Mouse (Mus musculus): Measurements from ENCODE around the gene Cilp2. TPM values are rescaled to one million over a fixed set of nuclear protein-coding genes. Genes with fewer than 3 reads are reported as not detected.

Gene Cilp2
- polyA plus RNA-seq (2015; fragmentation: Nextera tagmentation; extraction: Ambion mirVana): 3.5 and 3.6 TPM in 2 replicates

DNA sequence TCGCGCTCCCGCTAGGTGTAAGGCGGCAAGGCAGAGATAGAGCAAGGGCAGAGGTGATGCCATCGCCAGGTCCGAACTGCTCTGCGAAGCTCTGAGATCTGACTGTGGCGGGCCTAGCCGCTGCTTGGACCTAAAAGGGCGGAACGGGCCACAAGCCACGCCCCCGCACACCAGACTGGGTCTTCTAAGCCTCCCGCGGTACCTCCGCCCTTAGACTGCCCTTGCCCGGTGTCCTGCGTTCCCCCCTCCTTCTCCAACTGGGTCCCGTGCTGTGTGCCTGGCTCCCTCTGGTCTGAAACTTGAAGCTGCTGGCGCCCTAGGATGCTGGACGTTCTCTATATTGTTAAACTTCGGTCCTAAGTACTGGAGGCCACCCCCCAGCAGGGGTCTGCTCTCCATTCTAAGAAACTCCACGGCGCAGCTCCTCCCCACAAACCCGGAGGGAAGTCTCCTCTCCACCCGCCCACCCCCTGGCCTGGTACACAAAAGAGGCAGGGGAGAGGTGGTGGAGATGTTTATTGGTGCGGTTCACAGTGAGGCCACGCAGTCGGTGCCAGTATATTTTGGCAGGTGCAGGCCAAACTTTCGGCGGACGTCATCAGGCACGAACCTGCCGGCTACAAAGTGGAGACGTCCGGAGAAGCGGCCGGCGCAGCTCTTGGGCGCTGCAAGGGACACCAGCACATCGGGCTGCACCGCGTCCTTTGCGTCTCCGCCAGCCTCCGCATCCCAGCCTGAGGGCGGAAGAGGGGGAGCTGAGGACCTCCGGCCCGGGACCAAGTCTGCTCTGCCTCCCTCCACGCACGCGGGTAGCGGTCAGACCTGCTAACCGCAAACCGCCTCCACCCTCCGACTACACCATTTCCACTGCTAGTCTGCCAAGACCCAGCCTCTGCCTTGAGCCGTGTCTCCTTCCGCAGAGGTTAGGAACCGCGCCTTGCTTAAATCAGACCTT is at the start of gene Cilp2:
Gene Cilp2 (minus strand): TSS at position 399 of the 955 bp plus-strand sequence.
- Histone ChIP-seq H3K4me2 (peak within 1 kb of the TSS; percentile 48), H3K36me3 (peaks cover 4% of the 10 kb centered on the region; the same call in 1 of the 2 replicates), H3K9me3 (no peaks in the 10 kb centered on the region), H3K27me3 (peaks cover 88% of the 10 kb centered on the region), H3K9ac (peak within 1 kb of the TSS; percentile 59), H3K4me1 (replicated peaks) (peaks cover 47% of the 10 kb centered on the region), H3K4me3 (peak within 1 kb of the TSS; percentile 27), H3K27ac (no peak within 1 kb of the TSS)
- WGBS: under 1% methylated on average over 60 of the region's 60 CpGs
- no peak for ATAC-seq (ENCODE audit: low FRiP score)

DNA sequence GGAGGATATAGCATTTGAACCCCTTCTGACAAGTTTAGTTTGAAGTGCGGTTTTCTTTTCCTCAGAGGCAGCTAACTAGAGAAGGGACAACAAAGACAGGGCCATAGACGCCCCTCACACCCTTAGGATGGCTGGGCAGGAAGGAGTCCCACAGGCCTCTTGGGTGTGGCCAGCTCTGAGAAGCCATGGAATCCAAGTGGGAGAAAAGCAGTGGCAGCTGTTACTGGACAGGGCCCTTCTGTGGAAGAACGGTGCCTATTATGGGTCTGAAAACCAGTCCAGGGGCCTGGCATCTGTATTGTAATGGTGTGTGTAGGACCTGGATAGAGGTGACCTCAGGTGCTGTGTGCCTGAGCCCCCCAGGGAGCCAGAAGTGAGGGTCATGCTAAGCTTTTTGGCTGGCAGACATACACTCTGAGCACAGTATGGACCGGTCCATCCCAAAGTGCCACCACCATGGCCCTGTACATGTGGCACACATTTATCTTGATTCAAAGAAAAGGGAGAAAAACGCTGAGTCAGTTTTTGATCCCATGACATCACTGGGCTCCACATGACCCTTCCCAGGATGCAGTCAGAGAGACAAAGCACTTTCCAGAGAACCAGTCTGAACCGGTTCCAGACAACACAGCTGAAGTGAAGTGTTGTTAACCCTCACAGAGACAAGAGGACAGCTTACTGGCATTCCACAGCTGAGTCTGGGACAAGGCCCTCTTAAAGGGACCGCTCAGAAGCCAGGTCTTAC is 48.7 kb upstream of the Cilp2 start:
- no peaks in the 10 kb centered on the region for H3K27me3 ChIP-seq
- H3K9me3 ChIP-seq: no peaks in the 10 kb centered on the region
- H3K27ac ChIP-seq: peak overlapping the region; percentile 31
- WGBS: 71% methylated on average over 7 of the region's 7 CpGs
- H3K9ac ChIP-seq: peak overlapping the region; percentile 46; the same call in 1 of the 2 replicates
- H3K36me3 ChIP-seq: peaks cover 9% of the 10 kb centered on the region
- no peak overlapping the region for H3K4me3 ChIP-seq
- peak; percentile 71; the same call in 1 of the 2 replicates for ATAC-seq (ENCODE audit: low FRiP score)
- H3K4me1 ChIP-seq (replicated peaks): peaks cover 12% of the 10 kb centered on the region
- no peak overlapping the region for H3K4me2 ChIP-seq

DNA sequence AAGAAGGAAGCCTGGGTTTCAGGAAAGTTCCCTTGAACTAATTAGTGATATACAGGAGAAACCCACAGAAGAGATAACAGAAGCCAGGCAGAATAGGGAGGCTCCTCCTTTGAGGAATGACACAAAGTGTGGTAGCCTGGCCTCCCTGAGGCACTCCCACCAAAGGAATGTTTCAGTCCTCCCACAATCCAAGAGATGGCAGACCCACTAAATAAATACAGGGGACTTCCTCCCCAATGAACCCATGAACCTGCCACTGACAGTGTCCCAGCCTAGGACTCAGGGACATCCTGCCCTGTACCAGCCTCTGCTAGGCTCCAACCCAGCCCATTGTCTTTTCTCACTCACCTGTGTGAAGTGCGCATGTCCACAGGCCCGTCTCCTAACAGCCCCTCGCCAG is 47.9 kb upstream of the Cilp2 start:
- Histone ChIP-seq H3K27me3 (no peaks in the 10 kb centered on the region), H3K9me3 (no peaks in the 10 kb centered on the region), H3K27ac (no peak overlapping the region), H3K36me3 (peaks cover 9% of the 10 kb centered on the region), H3K4me3 (no peak overlapping the region), H3K4me1 (replicated peaks) (peaks cover 12% of the 10 kb centered on the region), H3K9ac (no peak overlapping the region), H3K4me2 (no peak overlapping the region)
- no peak for ATAC-seq (ENCODE audit: low FRiP score)
- WGBS: 89% methylated on average over 3 of the region's 3 CpGs

DNA sequence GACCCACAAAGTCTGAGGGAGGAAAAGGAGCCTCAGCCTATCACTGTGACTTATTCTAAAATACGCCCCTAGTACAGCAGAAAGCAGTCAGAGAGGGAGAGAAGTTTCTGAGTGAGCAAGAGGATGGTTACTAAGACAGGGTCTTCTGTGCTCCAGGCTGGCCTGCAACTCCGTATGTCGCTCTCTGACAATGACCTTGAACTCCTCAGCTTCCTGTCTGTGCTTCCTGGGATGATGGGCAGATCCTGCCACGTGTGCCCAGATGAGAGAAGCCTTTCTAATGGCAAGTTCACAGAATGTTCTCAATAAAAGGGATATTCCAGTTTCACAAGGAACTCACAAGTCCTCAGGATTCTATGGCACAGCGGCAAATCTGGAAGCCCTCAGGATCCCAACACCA is 47.1 kb upstream of the Cilp2 start:
- peaks cover 12% of the 10 kb centered on the region for H3K4me1 ChIP-seq (replicated peaks)
- 91% methylated on average over 5 of the region's 5 CpGs for WGBS
- peaks cover 9% of the 10 kb centered on the region for H3K36me3 ChIP-seq
- no peak overlapping the region for H3K27ac ChIP-seq
- H3K9me3 ChIP-seq: no peaks in the 10 kb centered on the region
- no peak overlapping the region for H3K9ac ChIP-seq
- H3K4me3 ChIP-seq: no peak overlapping the region
- H3K4me2 ChIP-seq: no peak overlapping the region
- no peaks in the 10 kb centered on the region for H3K27me3 ChIP-seq
- no peak for ATAC-seq (ENCODE audit: low FRiP score)

DNA sequence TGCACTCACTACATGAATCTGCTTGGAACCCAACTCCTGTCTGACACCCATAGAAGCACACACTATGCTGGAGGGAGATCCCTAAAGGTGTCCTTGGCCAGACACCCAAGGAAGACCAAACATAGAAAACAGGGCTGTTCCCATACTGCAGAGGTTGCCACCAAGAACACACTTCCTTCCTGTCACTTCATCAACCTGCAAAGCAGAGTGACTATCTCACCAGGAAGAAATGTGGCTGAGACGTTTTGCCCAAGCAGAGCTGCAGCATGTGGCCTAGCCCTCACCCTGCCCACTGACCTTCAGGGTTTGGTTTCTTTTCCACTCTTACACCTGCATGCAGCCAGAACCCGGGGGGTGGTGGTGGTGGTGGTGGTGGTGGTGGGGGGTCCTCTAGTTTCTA is 46.3 kb upstream of the Cilp2 start:
- Histone ChIP-seq H3K9ac (no peak overlapping the region), H3K27ac (no peak overlapping the region), H3K36me3 (peaks cover 9% of the 10 kb centered on the region), H3K4me1 (replicated peaks) (peaks cover 12% of the 10 kb centered on the region), H3K27me3 (no peaks in the 10 kb centered on the region), H3K9me3 (no peaks in the 10 kb centered on the region), H3K4me2 (no peak overlapping the region), H3K4me3 (no peak overlapping the region)
- no peak for ATAC-seq (ENCODE audit: low FRiP score)
- WGBS: 79% methylated on average over 2 of the region's 2 CpGs

DNA sequence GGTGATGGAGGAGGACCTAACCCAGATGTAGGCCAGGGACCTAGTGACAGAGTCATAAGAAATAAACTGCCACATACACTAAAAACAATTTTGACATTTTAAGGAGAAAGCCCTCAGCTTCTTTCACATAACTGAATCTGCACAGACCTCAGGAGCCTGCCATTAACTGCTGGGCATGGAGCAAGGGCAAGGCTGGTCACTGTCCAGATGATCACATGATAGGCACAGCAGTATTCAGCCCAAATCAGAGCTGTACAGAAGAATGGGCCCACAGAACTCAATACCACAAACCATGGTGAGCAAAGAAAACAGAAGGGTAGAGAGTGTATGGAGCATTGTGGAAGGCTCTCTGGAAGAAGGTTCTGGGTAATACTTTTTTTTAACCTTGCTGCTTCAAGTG is 39.4 kb upstream of the Cilp2 start:
- no peaks in the 10 kb centered on the region; the same call in 1 of the 2 replicates for H3K4me1 ChIP-seq (replicated peaks)
- H3K4me2 ChIP-seq: no peak overlapping the region
- no peaks in the 10 kb centered on the region for H3K27me3 ChIP-seq
- H3K9me3 ChIP-seq: no peaks in the 10 kb centered on the region
- H3K36me3 ChIP-seq: peaks cover 5% of the 10 kb centered on the region; the same call in 1 of the 2 replicates
- no peak for ATAC-seq (ENCODE audit: low FRiP score)
- H3K4me3 ChIP-seq: no peak overlapping the region
- H3K9ac ChIP-seq: no peak overlapping the region
- H3K27ac ChIP-seq: no peak overlapping the region

DNA sequence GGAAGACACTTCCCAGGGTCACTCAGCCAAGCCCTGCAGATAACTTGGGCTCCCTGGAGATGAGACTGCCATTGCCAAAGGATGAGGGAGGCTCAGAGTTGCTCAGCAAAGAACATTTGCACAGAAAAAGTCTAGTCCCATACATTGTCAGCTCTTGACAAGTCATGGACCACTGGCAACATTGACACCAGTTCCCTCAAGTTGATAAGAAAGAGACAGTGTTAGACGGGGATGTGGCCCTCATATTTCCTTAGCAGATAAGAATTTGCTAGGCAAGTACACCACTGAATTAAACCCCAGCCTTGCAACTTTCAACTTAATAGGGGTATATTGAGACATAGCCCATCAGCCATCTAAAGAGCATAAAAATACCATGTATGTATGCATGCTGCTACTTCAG is 36.5 kb upstream of the Cilp2 start:
- 90% methylated on average over 1 of the region's 1 CpGs for WGBS
- Histone ChIP-seq H3K36me3 (peaks cover 5% of the 10 kb centered on the region; the same call in 1 of the 2 replicates), H3K27ac (no peak overlapping the region), H3K9me3 (no peaks in the 10 kb centered on the region), H3K4me2 (no peak overlapping the region), H3K4me3 (no peak overlapping the region), H3K4me1 (replicated peaks) (peaks cover 19% of the 10 kb centered on the region), H3K9ac (no peak overlapping the region), H3K27me3 (no peaks in the 10 kb centered on the region)
- ATAC-seq (ENCODE audit: low FRiP score): no peak

DNA sequence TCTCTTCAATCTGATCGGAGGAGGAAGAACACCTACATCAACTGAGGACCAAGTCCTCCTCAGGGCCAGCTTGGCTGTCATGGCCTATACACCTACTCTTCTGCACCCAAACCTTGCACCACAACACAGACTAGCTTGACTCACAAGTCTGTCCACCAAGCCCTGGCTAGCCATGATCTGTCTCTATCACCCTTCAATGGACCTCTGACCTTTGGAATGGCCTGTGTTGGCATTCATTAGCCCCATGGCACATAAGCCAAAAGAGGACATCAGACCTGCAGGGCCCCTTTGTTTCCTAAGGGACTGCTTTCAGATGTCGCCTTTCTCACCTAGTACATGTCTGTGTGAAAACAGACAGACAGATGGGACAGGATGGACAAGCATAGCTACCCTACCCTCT is 33.7 kb upstream of the Cilp2 start:
- H3K27ac ChIP-seq: peak overlapping the region; percentile 85
- H3K27me3 ChIP-seq: no peaks in the 10 kb centered on the region
- WGBS: 94% methylated on average over 2 of the region's 2 CpGs
- no peaks in the 10 kb centered on the region for H3K9me3 ChIP-seq
- no peak for ATAC-seq (ENCODE audit: low FRiP score)
- H3K4me3 ChIP-seq: no peak overlapping the region
- H3K4me1 ChIP-seq (replicated peaks): peaks cover 19% of the 10 kb centered on the region
- H3K9ac ChIP-seq: peak overlapping the region; percentile 44
- no peak overlapping the region for H3K4me2 ChIP-seq
- peaks cover 16% of the 10 kb centered on the region for H3K36me3 ChIP-seq

DNA sequence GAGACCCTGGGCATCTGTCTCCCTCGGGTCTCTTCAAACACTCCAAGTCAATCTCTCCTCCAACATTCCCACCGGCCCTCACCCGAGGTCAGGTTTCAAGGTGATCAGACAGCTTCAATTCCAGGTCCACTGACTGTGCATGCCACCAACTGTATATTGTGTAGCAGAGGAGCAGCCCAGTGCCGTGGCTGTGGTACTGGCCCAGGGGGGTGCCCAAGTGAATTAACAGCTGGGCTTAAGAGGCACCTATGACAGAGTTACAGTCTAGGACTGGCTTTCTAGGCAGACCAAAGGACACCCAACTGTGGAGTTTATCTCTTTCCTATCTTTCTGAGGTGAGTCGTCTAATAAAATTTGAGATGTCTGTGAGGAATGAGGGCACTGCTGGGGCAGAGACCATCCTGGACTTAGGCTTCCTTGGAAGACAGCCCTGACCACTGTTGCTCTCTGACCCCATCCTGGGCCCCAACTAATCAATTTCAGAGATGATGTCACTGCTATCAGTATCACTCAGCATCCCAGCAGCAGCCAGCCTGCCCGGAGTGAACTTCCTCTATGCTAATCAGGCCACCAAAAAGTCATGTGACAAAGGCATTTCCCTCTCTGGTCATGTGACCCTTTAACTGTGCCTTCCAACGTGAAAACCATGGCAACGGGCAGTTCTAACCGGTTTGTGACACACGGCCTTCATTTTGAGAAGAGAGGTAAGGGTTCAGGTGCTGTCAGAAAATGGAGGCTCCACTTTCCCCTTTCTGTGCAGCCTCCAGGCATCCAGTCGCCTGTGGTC is 32.6 kb upstream of the Cilp2 start:
- Histone ChIP-seq H3K27ac (peak overlapping the region; percentile 85), H3K4me3 (no peak overlapping the region)

DNA sequence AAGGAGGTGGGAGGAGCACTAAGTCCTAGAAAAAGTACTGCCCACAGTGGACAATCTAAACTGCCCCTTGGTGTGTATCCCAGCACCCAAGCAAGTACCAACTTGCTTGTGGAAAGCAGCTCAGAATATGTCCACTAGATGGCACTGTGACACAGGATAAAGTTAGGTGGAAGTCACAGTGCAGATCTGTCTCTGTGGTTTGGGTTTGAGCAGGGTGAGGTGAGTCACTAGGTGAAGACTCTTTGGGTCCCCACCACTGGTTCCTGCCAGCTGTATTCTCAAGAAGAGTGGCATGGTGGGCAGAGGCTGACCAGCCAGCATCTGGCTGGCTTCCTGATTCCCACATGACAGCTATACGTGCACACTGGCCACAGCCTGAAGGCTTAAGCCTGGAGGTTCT is 31.5 kb upstream of the Cilp2 start:
- Histone ChIP-seq H3K9me3 (no peaks in the 10 kb centered on the region), H3K4me2 (no peak overlapping the region), H3K4me3 (no peak overlapping the region), H3K9ac (no peak overlapping the region), H3K36me3 (peaks cover 36% of the 10 kb centered on the region), H3K27ac (no peak overlapping the region), H3K4me1 (replicated peaks) (peaks cover 19% of the 10 kb centered on the region), H3K27me3 (no peaks in the 10 kb centered on the region)
- WGBS: 72% methylated on average over 1 of the region's 1 CpGs
- peak; percentile 65 for ATAC-seq (ENCODE audit: low FRiP score)

More for the DNA sequence above, 32.6 kb upstream of the Cilp2 start:
- H3K4me1 ChIP-seq (replicated peaks): peaks cover 19% of the 10 kb centered on the region
- peak; percentile 65 for ATAC-seq (ENCODE audit: low FRiP score)
- peak overlapping the region; percentile 20 for H3K4me2 ChIP-seq
- peak overlapping the region; percentile 44 for H3K9ac ChIP-seq
- no peaks in the 10 kb centered on the region for H3K9me3 ChIP-seq
- no peaks in the 10 kb centered on the region for H3K27me3 ChIP-seq
- WGBS: 47% methylated on average over 11 of the region's 11 CpGs
- peaks cover 25% of the 10 kb centered on the region for H3K36me3 ChIP-seq

DNA sequence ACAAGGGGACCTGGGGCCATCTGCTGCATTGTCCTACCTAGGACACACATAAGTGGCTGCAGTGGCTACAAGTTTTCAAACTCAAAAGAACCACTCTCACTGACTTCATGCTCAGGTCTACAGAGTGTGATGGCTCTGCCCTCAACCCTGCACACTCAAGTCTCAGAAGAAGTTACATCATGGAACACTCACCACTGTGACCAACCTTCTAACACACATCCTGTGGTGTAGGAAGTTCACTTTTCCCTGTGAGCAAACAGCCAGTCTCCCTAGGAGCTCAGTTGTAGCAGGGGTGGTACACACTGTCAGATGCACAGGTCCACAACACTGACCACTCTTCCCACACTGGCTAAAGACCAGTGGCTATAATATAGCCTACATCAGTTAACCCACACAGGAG is 31.0 kb upstream of the Cilp2 start:
- Histone ChIP-seq H3K4me3 (no peak overlapping the region), H3K36me3 (peaks cover 41% of the 10 kb centered on the region), H3K9me3 (no peaks in the 10 kb centered on the region), H3K27me3 (no peaks in the 10 kb centered on the region), H3K4me1 (replicated peaks) (peaks cover 19% of the 10 kb centered on the region), H3K27ac (no peak overlapping the region), H3K4me2 (no peak overlapping the region), H3K9ac (no peak overlapping the region)
- ATAC-seq (ENCODE audit: low FRiP score): no peak

DNA sequence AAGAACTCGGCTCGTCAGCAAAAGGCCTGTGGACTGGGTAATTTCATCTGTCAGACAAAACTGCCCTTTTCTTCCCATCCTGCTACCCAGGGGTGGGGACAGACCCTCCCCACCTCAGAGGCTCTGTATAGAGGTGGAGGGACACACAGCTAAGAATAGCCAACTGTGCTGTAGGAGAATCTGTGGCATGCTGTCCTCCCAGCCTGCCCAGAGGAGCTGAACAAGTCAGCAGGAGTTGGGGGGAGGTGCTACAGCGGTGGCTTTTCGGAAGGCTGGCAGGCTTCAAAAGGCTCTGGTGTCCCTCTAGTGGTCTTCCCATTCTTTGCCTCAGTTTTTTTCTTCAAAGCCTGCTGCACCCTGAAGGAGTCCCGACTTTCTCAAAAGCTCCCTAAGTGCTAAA is 28.3 kb upstream of the Cilp2 start:
- 44% methylated on average over 5 of the region's 5 CpGs for WGBS
- Histone ChIP-seq H3K4me3 (no peak overlapping the region), H3K4me2 (no peak overlapping the region), H3K9me3 (no peaks in the 10 kb centered on the region), H3K9ac (peak overlapping the region; percentile 4; the same call in 1 of the 2 replicates), H3K36me3 (peaks cover 69% of the 10 kb centered on the region), H3K27ac (no peak overlapping the region), H3K4me1 (replicated peaks) (peaks cover 11% of the 10 kb centered on the region), H3K27me3 (no peaks in the 10 kb centered on the region)
- no peak for ATAC-seq (ENCODE audit: low FRiP score)

Data from hindbrain, embryonic 13.5 days (tissue).